Mouse (Mus musculus): ENCODE data around the gene Tbc1d5. TPM values are rescaled to one million over a fixed set of nuclear protein-coding genes. Genes with fewer than 3 reads are reported as not detected.

The Tbc1d5 gene
- polyA plus RNA-seq, 2 experiments = 10.5 to 10.8 TPM

DNA sequence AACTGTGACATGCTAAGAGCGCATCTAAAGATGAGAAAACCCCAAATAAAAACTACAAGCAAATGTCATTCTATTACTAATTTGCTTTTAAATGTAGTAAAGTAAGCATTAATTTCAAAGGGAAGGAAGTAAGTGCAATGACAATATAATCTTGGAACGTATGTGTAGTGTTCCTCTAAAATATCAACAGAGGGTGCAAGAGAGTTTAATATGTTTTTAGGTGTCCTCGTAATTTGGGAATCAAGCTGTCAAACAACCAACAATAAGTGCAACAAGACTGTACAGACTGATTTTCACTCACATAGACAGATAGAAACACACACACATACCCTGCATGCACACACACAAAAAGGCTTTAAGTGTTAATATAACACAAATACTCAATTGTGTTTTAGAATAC, 191.2 kb downstream of the Tbc1d5 start:
- Histone ChIP-seq H3K27me3 (ENCODE audit: control insufficient read depth, insufficient read depth, low read length) (no peaks in the 10 kb centered on the region), H3K27ac (replicated peaks; ENCODE audit: low read depth, low read length) (no peak overlapping the region), H3K4me2 (replicated peaks; ENCODE audit: low read depth, low read length, severe bottlenecking) (no peak overlapping the region), H3K9me3 (ENCODE audit: control insufficient read depth, low read length) (no peaks in the 10 kb centered on the region), H3K9ac (ENCODE audit: low read depth, low read length, severe bottlenecking) (no peak overlapping the region), H3K4me1 (ENCODE audit: control insufficient read depth, insufficient read depth, low read length) (no peaks in the 10 kb centered on the region), H3K36me3 (ENCODE audit: control insufficient read depth, insufficient read depth, low read length) (no peaks in the 10 kb centered on the region), H3K4me3 (replicated peaks; ENCODE audit: low read length) (no peak overlapping the region)
- no peak for DNase-seq (ENCODE audit: low spot score)
- TF ChIP-seq POLR2A (IDR thresholded peaks at IDR 0.05; ENCODE audit: borderline replicate concordance, extremely low read depth, insufficient read depth, insufficient read length) = no peak
- 63% methylated on average over 3 of the region's 3 CpGs for WGBS
- ATAC-seq (ENCODE audit: low FRiP score, low read depth) = no peak

DNA sequence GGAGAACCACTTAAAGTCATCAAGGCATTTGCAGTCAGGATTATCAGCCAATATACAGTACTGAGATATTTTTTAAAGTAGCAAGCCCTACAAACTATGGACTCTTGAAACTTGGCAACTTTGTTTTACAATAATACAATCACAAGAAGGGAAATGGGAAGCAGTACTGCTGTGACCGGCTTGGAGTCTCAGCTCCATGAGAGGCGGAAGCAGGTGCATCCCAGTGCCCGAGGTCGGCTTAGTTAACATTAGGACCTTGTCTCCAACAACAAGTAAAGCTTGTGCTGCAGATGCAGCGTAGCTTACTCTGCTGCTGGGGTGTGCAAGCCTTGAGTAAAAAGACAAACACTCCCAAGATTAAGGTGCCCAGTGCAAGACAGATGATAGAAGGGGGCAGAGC, 197.2 kb downstream of the Tbc1d5 start:
- Histone ChIP-seq H3K36me3 (ENCODE audit: control insufficient read depth, insufficient read depth, low read length) (no peaks in the 10 kb centered on the region), H3K27me3 (ENCODE audit: control insufficient read depth, insufficient read depth, low read length) (no peaks in the 10 kb centered on the region), H3K4me1 (ENCODE audit: control insufficient read depth, insufficient read depth, low read length) (no peaks in the 10 kb centered on the region), H3K27ac (replicated peaks; ENCODE audit: low read depth, low read length) (no peak overlapping the region), H3K9me3 (ENCODE audit: control insufficient read depth, low read length) (no peaks in the 10 kb centered on the region), H3K9ac (ENCODE audit: low read depth, low read length, severe bottlenecking) (no peak overlapping the region), H3K4me3 (replicated peaks; ENCODE audit: low read length) (no peak overlapping the region), H3K4me2 (replicated peaks; ENCODE audit: low read depth, low read length, severe bottlenecking) (no peak overlapping the region)
- no peak for DNase-seq (ENCODE audit: low spot score)
- no peak for TF ChIP-seq POLR2A (IDR thresholded peaks at IDR 0.05; ENCODE audit: borderline replicate concordance, extremely low read depth, insufficient read depth, insufficient read length)
- WGBS = 79% methylated on average over 5 of the region's 5 CpGs
- no peak for ATAC-seq (ENCODE audit: low FRiP score, low read depth)

DNA sequence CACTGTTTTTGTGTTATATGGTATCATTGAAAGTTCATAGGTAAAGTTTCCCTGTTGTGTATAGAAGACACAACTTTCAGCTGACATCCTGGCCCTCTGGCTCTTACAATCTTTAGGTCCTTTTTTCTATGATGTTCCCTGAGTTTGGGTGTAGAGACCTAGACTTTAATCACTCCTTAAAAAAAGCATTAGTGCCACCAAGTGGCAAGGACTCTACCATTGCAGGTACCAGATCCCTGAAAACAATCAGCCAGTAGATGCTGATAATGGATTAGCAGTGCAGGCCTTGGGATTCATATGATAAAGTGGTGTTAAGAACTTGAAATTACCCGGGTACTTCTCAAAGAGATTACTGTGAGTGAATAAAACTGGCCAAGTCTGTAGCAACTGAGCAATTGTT, 207.0 kb downstream of the Tbc1d5 start:
- no peak for DNase-seq (ENCODE audit: low spot score)
- Histone ChIP-seq H3K4me1 (ENCODE audit: control insufficient read depth, insufficient read depth, low read length) (no peaks in the 10 kb centered on the region), H3K4me3 (replicated peaks; ENCODE audit: low read length) (no peak overlapping the region), H3K9ac (ENCODE audit: low read depth, low read length, severe bottlenecking) (no peak overlapping the region), H3K27ac (replicated peaks; ENCODE audit: low read depth, low read length) (no peak overlapping the region), H3K9me3 (ENCODE audit: control insufficient read depth, low read length) (no peaks in the 10 kb centered on the region), H3K4me2 (replicated peaks; ENCODE audit: low read depth, low read length, severe bottlenecking) (no peak overlapping the region), H3K27me3 (ENCODE audit: control insufficient read depth, insufficient read depth, low read length) (no peaks in the 10 kb centered on the region), H3K36me3 (ENCODE audit: control insufficient read depth, insufficient read depth, low read length) (no peaks in the 10 kb centered on the region)
- 38% methylated on average over 1 of the region's 1 CpGs for WGBS
- no peak for TF ChIP-seq POLR2A (IDR thresholded peaks at IDR 0.05; ENCODE audit: borderline replicate concordance, extremely low read depth, insufficient read depth, insufficient read length)
- ATAC-seq (ENCODE audit: low FRiP score, low read depth) = no peak

DNA sequence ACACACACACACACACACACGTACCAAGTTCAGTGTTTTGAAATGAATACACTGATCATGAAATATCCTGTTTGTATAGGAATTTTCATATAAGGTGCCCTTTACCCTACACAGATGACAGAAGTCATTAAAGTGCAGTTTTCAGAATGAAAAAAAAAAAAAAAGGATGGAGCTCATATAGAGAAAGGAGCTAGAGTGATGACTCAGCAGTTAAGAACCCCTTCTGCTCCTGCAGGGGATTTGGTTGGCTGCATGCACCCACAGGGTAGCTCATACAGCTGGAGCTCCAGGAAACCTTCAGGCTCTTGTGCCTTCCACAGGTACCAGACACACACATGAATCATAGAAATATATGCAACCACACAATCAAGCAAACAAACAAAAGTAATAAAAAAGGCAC, 213.0 kb downstream of the Tbc1d5 start:
- Histone ChIP-seq H3K4me1 (ENCODE audit: control insufficient read depth, insufficient read depth, low read length) (no peaks in the 10 kb centered on the region), H3K27me3 (ENCODE audit: control insufficient read depth, insufficient read depth, low read length) (no peaks in the 10 kb centered on the region), H3K9ac (ENCODE audit: low read depth, low read length, severe bottlenecking) (no peak overlapping the region), H3K4me3 (replicated peaks; ENCODE audit: low read length) (no peak overlapping the region), H3K4me2 (replicated peaks; ENCODE audit: low read depth, low read length, severe bottlenecking) (no peak overlapping the region), H3K36me3 (ENCODE audit: control insufficient read depth, insufficient read depth, low read length) (no peaks in the 10 kb centered on the region), H3K9me3 (ENCODE audit: control insufficient read depth, low read length) (no peaks in the 10 kb centered on the region), H3K27ac (replicated peaks; ENCODE audit: low read depth, low read length) (no peak overlapping the region)
- ATAC-seq (ENCODE audit: low FRiP score, low read depth) (no peak), DNase-seq (ENCODE audit: low spot score) (no peak)
- TF ChIP-seq POLR2A (IDR thresholded peaks at IDR 0.05; ENCODE audit: borderline replicate concordance, extremely low read depth, insufficient read depth, insufficient read length) = no peak
- 94% methylated on average over 1 of the region's 1 CpGs for WGBS

DNA sequence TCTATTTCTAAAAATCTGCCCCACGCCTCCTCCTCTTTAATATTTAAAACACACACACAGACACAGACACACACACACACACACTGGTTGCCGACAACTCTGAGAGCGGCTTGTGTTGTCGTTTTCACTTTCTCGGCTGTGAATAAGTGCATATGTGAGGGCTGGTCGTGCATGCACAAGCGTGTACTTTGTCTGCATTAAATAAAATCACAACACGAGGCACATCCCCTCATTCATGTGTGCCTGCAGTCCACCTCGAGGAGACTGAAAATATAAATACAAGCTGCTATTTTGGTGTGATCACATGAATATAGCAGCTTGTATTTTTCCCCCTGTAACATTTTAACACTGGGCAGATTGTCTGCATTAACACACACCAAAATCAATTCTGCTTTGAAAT, 224.8 kb downstream of the Tbc1d5 start:
- Histone ChIP-seq H3K4me3 (replicated peaks; ENCODE audit: low read length) (no peak overlapping the region), H3K9me3 (ENCODE audit: control insufficient read depth, low read length) (no peaks in the 10 kb centered on the region), H3K36me3 (ENCODE audit: control insufficient read depth, insufficient read depth, low read length) (no peaks in the 10 kb centered on the region), H3K9ac (ENCODE audit: low read depth, low read length, severe bottlenecking) (no peak overlapping the region), H3K4me1 (ENCODE audit: control insufficient read depth, insufficient read depth, low read length) (no peaks in the 10 kb centered on the region), H3K4me2 (replicated peaks; ENCODE audit: low read depth, low read length, severe bottlenecking) (no peak overlapping the region), H3K27ac (replicated peaks; ENCODE audit: low read depth, low read length) (no peak overlapping the region), H3K27me3 (ENCODE audit: control insufficient read depth, insufficient read depth, low read length) (no peaks in the 10 kb centered on the region)
- DNase-seq (ENCODE audit: low spot score) (no peak), ATAC-seq (ENCODE audit: low FRiP score, low read depth) (no peak)
- 63% methylated on average over 9 of the region's 9 CpGs for WGBS
- TF ChIP-seq POLR2A (IDR thresholded peaks at IDR 0.05; ENCODE audit: borderline replicate concordance, extremely low read depth, insufficient read depth, insufficient read length) = no peak

DNA sequence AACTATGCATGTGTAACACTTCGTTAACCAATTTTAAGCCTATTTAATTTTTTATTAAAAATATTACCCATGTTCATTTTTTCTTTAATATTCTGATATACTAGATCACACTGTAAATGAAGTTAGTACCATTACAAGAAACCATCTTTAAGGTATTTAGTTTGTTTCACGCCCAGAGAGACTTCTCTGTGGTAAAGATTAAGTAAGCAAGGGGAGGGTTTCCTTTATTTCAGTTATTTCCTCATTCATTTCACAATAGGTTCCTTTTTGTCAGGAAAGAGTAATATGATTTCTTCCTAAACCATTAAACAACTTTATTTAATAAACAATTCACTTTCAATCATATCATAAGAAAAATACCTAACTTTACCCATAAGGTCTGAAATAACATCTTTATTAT, 256.8 kb downstream of the Tbc1d5 start:
- Histone ChIP-seq H3K27me3 (ENCODE audit: control insufficient read depth, insufficient read depth, low read length) (no peaks in the 10 kb centered on the region), H3K36me3 (ENCODE audit: control insufficient read depth, insufficient read depth, low read length) (no peaks in the 10 kb centered on the region), H3K9ac (ENCODE audit: low read depth, low read length, severe bottlenecking) (no peak overlapping the region), H3K4me3 (replicated peaks; ENCODE audit: low read length) (no peak overlapping the region), H3K4me2 (replicated peaks; ENCODE audit: low read depth, low read length, severe bottlenecking) (no peak overlapping the region), H3K4me1 (ENCODE audit: control insufficient read depth, insufficient read depth, low read length) (no peaks in the 10 kb centered on the region), H3K9me3 (ENCODE audit: control insufficient read depth, low read length) (no peaks in the 10 kb centered on the region), H3K27ac (replicated peaks; ENCODE audit: low read depth, low read length) (no peak overlapping the region)
- no peak for DNase-seq (ENCODE audit: low spot score)
- WGBS = 94% methylated on average over 2 of the region's 2 CpGs
- no peak for TF ChIP-seq POLR2A (IDR thresholded peaks at IDR 0.05; ENCODE audit: borderline replicate concordance, extremely low read depth, insufficient read depth, insufficient read length)
- no peak for ATAC-seq (ENCODE audit: low FRiP score, low read depth)

All from limb, embryonic 14.5 days (tissue).